Mouse (Mus musculus) central nervous system, embryonic 18 days (tissue): ENCODE results near the gene Ear14. TPM values are rescaled to one million over a fixed set of nuclear protein-coding genes. Genes with fewer than 3 reads are reported as not detected.

Source experiments
- polyA plus RNA-seq: library from polyadenylated mRNA; depleted of rRNA; stranded (reverse); fragments of >200 nt; gene quantifications from 2 replicates; pipeline ENCODE4 v1.2.3, GENCODE M21; 2012; rRNA removed

Ear14 gene
- not detected in 2 replicates for polyA plus RNA-seq

GRCm38 (mm10) chr14:51203115-51203514, at the start of gene Ear14:
Gene Ear14 (plus strand): TSS chr14:51203391.

GRCm38 (mm10) chr14:51161976-51162375, 41.2 kb upstream of the Ear14 start, which contains the start of gene Rnase2b:
Gene Rnase2b (plus strand): TSS chr14:51162260.

GRCm38 (mm10) chr14:51199098-51200023, 3.8 kb upstream of the Ear14 start, which contains the start of gene Ang2:
Gene Ang2 (minus strand): TSS chr14:51199148.

Other genes with a start within 250 kb of the Ear14 start
- 0.56 and 0.95 TPM in 2 replicates for gene Pnp2, start 247.4 kb upstream of the Ear14 start, polyA plus RNA-seq
- 0.06 TPM in 1 of 2 replicates, not detected in the other for gene Rnase10, start 195.6 kb upstream of the Ear14 start, polyA plus RNA-seq
- not detected in 2 replicates for gene Rnase9, start 161.5 kb upstream of the Ear14 start, polyA plus RNA-seq
- gene Rnase11, start 153.2 kb upstream of the Ear14 start, polyA plus RNA-seq, result not detected in 2 replicates
- gene Rnase12, start 145.7 kb upstream of the Ear14 start, polyA plus RNA-seq, result not detected in 2 replicates
- gene Olfr750, start 129.0 kb upstream of the Ear14 start, polyA plus RNA-seq, result 0.03 and 0.06 TPM in 2 replicates
- gene Rnase4, start 112.3 kb upstream of the Ear14 start, polyA plus RNA-seq, result 20.0 and 20.9 TPM in 2 replicates
- gene Ang, start 112.2 kb upstream of the Ear14 start, polyA plus RNA-seq, result 5.3 and 5.4 TPM in 2 replicates
- not detected in 2 replicates for gene Eddm3b, start 89.0 kb upstream of the Ear14 start, polyA plus RNA-seq
- gene Rnase6, start 79.5 kb upstream of the Ear14 start, polyA plus RNA-seq, result 1.1 and 1.2 TPM in 2 replicates
- gene Rnase1, start 56.6 kb upstream of the Ear14 start, polyA plus RNA-seq, result 0.31 and 0.36 TPM in 2 replicates
- gene Rnase2b, start 41.1 kb upstream of the Ear14 start, polyA plus RNA-seq, result not detected in 2 replicates
- gene Ang2, start 4.2 kb upstream of the Ear14 start, polyA plus RNA-seq, result not detected in 2 replicates
- not detected in 2 replicates for gene Rnase2a, start 52.7 kb downstream of the Ear14 start, polyA plus RNA-seq
- not detected in 2 replicates for gene Gm7247, start 158.4 kb downstream of the Ear14 start, polyA plus RNA-seq
- not detected in 2 replicates for gene Vmn2r88, start 207.4 kb downstream of the Ear14 start, polyA plus RNA-seq
- gene Vmn2r89, start 248.5 kb downstream of the Ear14 start, polyA plus RNA-seq, result not detected in 2 replicates